Mouse (Mus musculus) spleen, adult 2 months (tissue): Measurements from ENCODE around the gene Ptprt. TPM values are rescaled to one million over a fixed set of nuclear protein-coding genes. Genes with fewer than 3 reads are reported as not detected.

Source experiments
- DNase-seq, 2 experiments: peaks; one replicate each; pipeline versions ENCODE4 v3.0.0 to v3.0.0-alpha.2; 2012 to 2021; ENCODE audit warnings: low spot score in 2 of 2, low read depth in 1 of 2
- H3K27ac ChIP-seq: fragments of 200-500 bp; 2 replicates; pipeline ENCODE4 v1.5.1; 2012; ENCODE audit warnings: low read length, inconsistent platforms; ENCODE audit not compliant: insufficient read depth
- H3K27me3 ChIP-seq: fragments of 200-500 bp; 2 replicates; pipeline ENCODE4 v1.6.1; 2012; ENCODE audit warnings: mild to moderate bottlenecking, moderate library complexity, low read length, inconsistent platforms; ENCODE audit not compliant: control insufficient read depth, insufficient read depth
- H3K36me3 ChIP-seq: fragments of 200-500 bp; 2 replicates; pipeline ENCODE4 v1.6.1; 2012; ENCODE audit warnings: mild to moderate bottlenecking, low read length, inconsistent platforms; ENCODE audit not compliant: control insufficient read depth, insufficient read depth
- H3K4me1 ChIP-seq: fragments of 200-500 bp; 2 replicates; pipeline ENCODE4 v1.6.1; 2011; ENCODE audit warnings: inconsistent platforms; ENCODE audit not compliant: control insufficient read depth, insufficient read depth, insufficient read length
- H3K4me3 ChIP-seq: fragments of 200-500 bp; 2 replicates; pipeline ENCODE4 v1.5.1; 2011; ENCODE audit warnings: mild to moderate bottlenecking, inconsistent platforms; ENCODE audit not compliant: insufficient read depth, insufficient read length; ENCODE audit errors: extremely low read depth
- CTCF ChIP-seq: fragments of 200-500 bp; IDR thresholded peaks from 2 replicates; pipeline ENCODE4 v1.5.1; 2011; ENCODE audit warnings: mild to moderate bottlenecking, inconsistent platforms; ENCODE audit not compliant: insufficient read depth, insufficient read length, insufficient replicate concordance; ENCODE audit errors: extremely low read depth
- POLR2A ChIP-seq: fragments of 200-500 bp; IDR thresholded peaks from 2 replicates; pipeline ENCODE4 v1.6.1; 2011; ENCODE audit warnings: low read depth, low read length, inconsistent platforms
- WGBS: fragments of 180-500 bp; shearing (Covaris S2); methylation state at CpG from one replicate; pipeline ENCODE4 v1.1.7; 2018; 5-methylcytosine and 5-hydroxymethylcytosine counted together
- polyA plus RNA-seq: library from polyadenylated mRNA; depleted of rRNA; stranded (reverse); fragments of >200 nt; gene quantifications from 2 replicates; pipeline ENCODE4 v1.2.3, GENCODE M21; 2012; rRNA removed

Gene Ptprt
- 0.04 and 0.25 TPM in 2 replicates for polyA plus RNA-seq

- Histone ChIP-seq H3K27ac (no peak within 1 kb of the TSS), H3K4me1 (no peaks in the 10 kb centered on the region), H3K27me3 (peaks cover 7% of the 10 kb centered on the region), H3K4me3 (no peak within 1 kb of the TSS), H3K36me3 (no peaks in the 10 kb centered on the region)
- no peak for DNase-seq
- TF ChIP-seq CTCF = no peak
- no peak for TF ChIP-seq POLR2A
- WGBS = 5% methylated on average over 68 of the region's 73 CpGs
Observed at GRCm38 (mm10) chr2:162660941-162661386, at the start of gene Ptprt. Gene Ptprt (minus strand): TSS chr2:162661147.

DNA sequence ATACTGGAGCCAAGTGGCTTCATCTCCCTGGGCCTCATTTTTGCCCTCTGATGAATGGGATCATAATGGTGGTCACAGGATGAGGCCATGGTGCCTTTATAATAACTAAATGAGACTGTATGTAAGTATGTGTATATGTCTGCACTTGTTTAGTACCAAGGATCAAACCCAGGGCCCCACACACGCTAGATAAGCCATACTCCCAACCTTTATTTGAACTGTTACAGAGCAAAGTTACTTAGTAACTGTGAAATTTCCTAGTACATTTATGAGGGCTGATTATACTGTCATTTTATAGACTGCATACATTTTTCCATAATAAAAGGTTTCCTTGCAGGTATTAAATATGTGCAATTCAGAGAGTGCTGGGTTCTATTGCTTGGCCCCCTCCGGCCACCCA is 49.5 kb upstream of the Ptprt start:
- no peak for TF ChIP-seq POLR2A
- TF ChIP-seq CTCF = no peak
- H3K27me3 ChIP-seq = no peaks in the 10 kb centered on the region
- 82% methylated on average over 2 of the region's 2 CpGs for WGBS
- no peaks in the 10 kb centered on the region for H3K4me1 ChIP-seq
- DNase-seq = no peak
- no peak overlapping the region for H3K4me3 ChIP-seq
- H3K36me3 ChIP-seq = no peaks in the 10 kb centered on the region
- no peak overlapping the region for H3K27ac ChIP-seq

DNA sequence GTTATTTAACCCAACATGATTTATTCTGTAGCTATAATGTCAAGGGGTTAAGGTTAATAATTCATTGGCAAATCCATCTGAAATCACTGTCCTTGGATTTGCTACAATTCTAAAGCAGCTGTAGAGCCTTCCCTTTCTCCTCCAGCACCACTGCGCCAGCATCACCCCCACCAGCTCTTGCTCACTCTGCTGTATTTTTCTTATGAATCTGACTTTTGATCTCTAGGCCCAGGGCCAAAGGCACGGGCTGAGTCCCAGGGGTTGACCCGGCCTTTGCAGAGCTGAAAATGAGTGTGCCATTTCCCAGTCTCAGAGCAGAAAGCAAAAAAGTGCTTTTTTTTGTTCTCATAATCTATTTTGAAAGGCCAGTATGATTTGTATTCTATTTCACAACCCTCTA is 38.7 kb upstream of the Ptprt start:
- 79% methylated on average over 3 of the region's 3 CpGs for WGBS
- TF ChIP-seq CTCF (no peak), POLR2A (no peak)

GRCm38 (mm10) chr2:162699036-162699435 is 38.1 kb upstream of the Ptprt start:
- Histone ChIP-seq H3K4me3 (no peak overlapping the region), H3K36me3 (no peaks in the 10 kb centered on the region), H3K4me1 (no peaks in the 10 kb centered on the region), H3K27ac (no peak overlapping the region), H3K27me3 (no peaks in the 10 kb centered on the region)
- TF ChIP-seq POLR2A = no peak
- TF ChIP-seq CTCF = no peak
- no peak for DNase-seq

More for the DNA sequence above, 38.7 kb upstream of the Ptprt start:
- no peak for DNase-seq
- Histone ChIP-seq H3K4me3 (no peak overlapping the region), H3K36me3 (no peaks in the 10 kb centered on the region), H3K4me1 (no peaks in the 10 kb centered on the region), H3K27ac (no peak overlapping the region), H3K27me3 (no peaks in the 10 kb centered on the region)

DNA sequence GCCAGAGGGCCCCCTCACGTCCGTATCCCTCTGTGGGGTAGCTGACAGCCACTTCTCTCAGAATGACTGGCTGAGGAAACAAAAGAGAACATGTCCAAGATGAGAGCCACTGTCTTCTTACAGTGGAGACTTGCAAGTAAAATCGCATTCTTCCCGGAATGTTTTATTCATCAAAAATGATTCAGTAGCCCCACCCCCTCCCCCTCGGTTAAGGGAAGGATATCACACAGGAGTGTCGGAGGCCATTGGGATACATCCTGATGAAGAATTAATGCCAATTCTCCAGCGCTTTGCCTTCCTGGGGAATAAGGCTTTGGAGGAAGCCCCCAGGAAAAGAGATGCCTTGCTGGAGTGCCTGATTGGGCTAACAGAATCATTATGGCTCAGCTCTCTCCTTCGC is 37.1 kb upstream of the Ptprt start:
- TF ChIP-seq POLR2A (no peak), CTCF (no peak)
- Histone ChIP-seq H3K4me3 (no peak overlapping the region), H3K36me3 (no peaks in the 10 kb centered on the region), H3K27ac (no peak overlapping the region), H3K27me3 (no peaks in the 10 kb centered on the region), H3K4me1 (no peaks in the 10 kb centered on the region)
- WGBS = 79% methylated on average over 8 of the region's 8 CpGs
- no peak for DNase-seq

- Histone ChIP-seq H3K4me1 (no peaks in the 10 kb centered on the region), H3K4me3 (no peak overlapping the region), H3K27ac (no peak overlapping the region), H3K27me3 (no peaks in the 10 kb centered on the region), H3K36me3 (no peaks in the 10 kb centered on the region)
- DNase-seq = no peak
- no peak for TF ChIP-seq POLR2A
- no peak for TF ChIP-seq CTCF
- 84% methylated on average over 10 of the region's 10 CpGs for WGBS
Observed at GRCm38 (mm10) chr2:162697151-162697550, 36.2 kb upstream of the Ptprt start.

DNA sequence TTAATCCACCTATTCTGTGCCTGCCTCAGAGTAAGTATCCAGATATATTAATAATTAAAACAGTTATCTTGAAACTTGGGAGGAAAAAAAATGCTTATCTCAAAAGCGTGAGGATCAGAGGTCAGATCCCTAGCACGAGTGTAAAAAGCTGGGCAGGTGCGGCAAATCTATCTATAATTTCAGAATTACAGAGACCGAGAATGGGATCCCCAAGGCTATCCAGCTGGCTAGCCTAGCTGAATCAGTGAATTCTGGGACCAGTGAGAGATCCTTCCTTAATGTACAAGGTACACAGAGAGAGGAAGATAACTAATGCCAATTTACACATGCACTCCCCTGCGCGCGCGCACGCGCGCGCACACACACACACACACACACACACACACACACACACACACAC is 31.2 kb upstream of the Ptprt start:
- no peak overlapping the region for H3K27ac ChIP-seq
- H3K36me3 ChIP-seq = no peaks in the 10 kb centered on the region
- 97% methylated on average over 12 of the region's 12 CpGs for WGBS
- no peak for DNase-seq
- H3K27me3 ChIP-seq = no peaks in the 10 kb centered on the region
- H3K4me1 ChIP-seq = no peaks in the 10 kb centered on the region
- TF ChIP-seq CTCF (no peak), POLR2A (no peak)
- no peak overlapping the region for H3K4me3 ChIP-seq
